Mouse (Mus musculus): ENCODE results near the gene Sema4g.

The Sema4g gene

GRCm38 (mm10) chr19:45007021-45007420, 18.1 kb downstream of the Sema4g start:
- Histone ChIP-seq H3K27me3 (ENCODE audit: insufficient read depth, low read length) (no peaks in the 10 kb centered on the region), H3K9me3 (ENCODE audit: low read length) (no peaks in the 10 kb centered on the region)

GRCm38 (mm10) chr19:45007425-45008191, 18.7 kb downstream of the Sema4g start:
- Histone ChIP-seq H3K4me3 (replicated peaks; ENCODE audit: low read length) (peak overlapping the region; percentile 99), H3K4me1 (replicated peaks; ENCODE audit: low read depth, low read length) (peaks cover 83% of the 10 kb centered on the region), H3K9me3 (ENCODE audit: low read length) (no peaks in the 10 kb centered on the region), H3K36me3 (ENCODE audit: insufficient read depth, low read length) (peaks cover 82% of the 10 kb centered on the region), H3K27me3 (ENCODE audit: insufficient read depth, low read length) (no peaks in the 10 kb centered on the region)
- TF ChIP-seq NANOG (IDR thresholded peaks at IDR 0.05; ENCODE audit: borderline replicate concordance, low read length) (no peak), CTCF (conservative IDR thresholded peaks at IDR 0.05; ENCODE audit: low read length) (no peak), POU5F1 (IDR thresholded peaks at IDR 0.05; ENCODE audit: borderline replicate concordance, low read length) (no peak)

More at GRCm38 (mm10) chr19:45007021-45007420, 18.1 kb downstream of the Sema4g start:
- Histone ChIP-seq H3K4me1 (replicated peaks; ENCODE audit: low read depth, low read length) (peaks cover 83% of the 10 kb centered on the region), H3K36me3 (ENCODE audit: insufficient read depth, low read length) (peaks cover 82% of the 10 kb centered on the region), H3K4me3 (replicated peaks; ENCODE audit: low read length) (peak overlapping the region; percentile 99)
- TF ChIP-seq NANOG (IDR thresholded peaks at IDR 0.05; ENCODE audit: borderline replicate concordance, low read length) = no peak
- no peak for TF ChIP-seq CTCF (conservative IDR thresholded peaks at IDR 0.05; ENCODE audit: low read length)
- TF ChIP-seq POU5F1 (IDR thresholded peaks at IDR 0.05; ENCODE audit: borderline replicate concordance, low read length) = no peak

- Histone ChIP-seq H3K4me1 (replicated peaks; ENCODE audit: low read depth, low read length) (peaks cover 82% of the 10 kb centered on the region), H3K4me3 (replicated peaks; ENCODE audit: low read length) (no peak overlapping the region), H3K27me3 (ENCODE audit: insufficient read depth, low read length) (no peaks in the 10 kb centered on the region), H3K36me3 (ENCODE audit: insufficient read depth, low read length) (peaks cover 65% of the 10 kb centered on the region), H3K9me3 (ENCODE audit: low read length) (no peaks in the 10 kb centered on the region)
- no peak for TF ChIP-seq CTCF (conservative IDR thresholded peaks at IDR 0.05; ENCODE audit: low read length)
- TF ChIP-seq NANOG (IDR thresholded peaks at IDR 0.05; ENCODE audit: borderline replicate concordance, low read length) = no peak
- no peak for TF ChIP-seq POU5F1 (IDR thresholded peaks at IDR 0.05; ENCODE audit: borderline replicate concordance, low read length)
Measured at GRCm38 (mm10) chr19:45010646-45011045, 21.7 kb downstream of the Sema4g start.

GRCm38 (mm10) chr19:45012219-45012618, 23.3 kb downstream of the Sema4g start:
- Histone ChIP-seq H3K4me3 (replicated peaks; ENCODE audit: low read length) (no peak overlapping the region), H3K36me3 (ENCODE audit: insufficient read depth, low read length) (peaks cover 62% of the 10 kb centered on the region), H3K4me1 (replicated peaks; ENCODE audit: low read depth, low read length) (peaks cover 90% of the 10 kb centered on the region), H3K27me3 (ENCODE audit: insufficient read depth, low read length) (no peaks in the 10 kb centered on the region; the same call in 1 of the 2 replicates), H3K9me3 (ENCODE audit: low read length) (no peaks in the 10 kb centered on the region)
- TF ChIP-seq POU5F1 (IDR thresholded peaks at IDR 0.05; ENCODE audit: borderline replicate concordance, low read length) (no peak), NANOG (IDR thresholded peaks at IDR 0.05; ENCODE audit: borderline replicate concordance, low read length) (no peak), CTCF (conservative IDR thresholded peaks at IDR 0.05; ENCODE audit: low read length) (no peak)

- Histone ChIP-seq H3K4me1 (replicated peaks; ENCODE audit: low read depth, low read length) (peaks cover 85% of the 10 kb centered on the region), H3K4me3 (replicated peaks; ENCODE audit: low read length) (no peak overlapping the region), H3K27me3 (ENCODE audit: insufficient read depth, low read length) (no peaks in the 10 kb centered on the region; the same call in 1 of the 2 replicates), H3K36me3 (ENCODE audit: insufficient read depth, low read length) (peaks cover 58% of the 10 kb centered on the region), H3K9me3 (ENCODE audit: low read length) (no peaks in the 10 kb centered on the region)
- TF ChIP-seq NANOG (IDR thresholded peaks at IDR 0.05; ENCODE audit: borderline replicate concordance, low read length) = no peak
- peak; percentile 45 for TF ChIP-seq CTCF (conservative IDR thresholded peaks at IDR 0.05; ENCODE audit: low read length)
Measured at GRCm38 (mm10) chr19:45012636-45013035, 23.7 kb downstream of the Sema4g start.

GRCm38 (mm10) chr19:45013581-45014225, 24.8 kb downstream of the Sema4g start:
- Histone ChIP-seq H3K36me3 (ENCODE audit: insufficient read depth, low read length) (peaks cover 48% of the 10 kb centered on the region), H3K9me3 (ENCODE audit: low read length) (no peaks in the 10 kb centered on the region), H3K27me3 (ENCODE audit: insufficient read depth, low read length) (peaks cover 5% of the 10 kb centered on the region), H3K4me1 (replicated peaks; ENCODE audit: low read depth, low read length) (peaks cover 80% of the 10 kb centered on the region), H3K4me3 (replicated peaks; ENCODE audit: low read length) (peak overlapping the region; percentile 80)
- TF ChIP-seq POU5F1 (IDR thresholded peaks at IDR 0.05; ENCODE audit: borderline replicate concordance, low read length) = no peak
- no peak for TF ChIP-seq CTCF (conservative IDR thresholded peaks at IDR 0.05; ENCODE audit: low read length)
- TF ChIP-seq NANOG (IDR thresholded peaks at IDR 0.05; ENCODE audit: borderline replicate concordance, low read length) = no peak

- Histone ChIP-seq H3K9me3 (ENCODE audit: low read length) (no peaks in the 10 kb centered on the region), H3K4me3 (replicated peaks; ENCODE audit: low read length) (peak within 1 kb of the TSS; percentile 80), H3K4me1 (replicated peaks; ENCODE audit: low read depth, low read length) (peaks cover 80% of the 10 kb centered on the region), H3K36me3 (ENCODE audit: insufficient read depth, low read length) (peaks cover 41% of the 10 kb centered on the region), H3K27me3 (ENCODE audit: insufficient read depth, low read length) (peaks cover 10% of the 10 kb centered on the region)
- no peak for TF ChIP-seq POU5F1 (IDR thresholded peaks at IDR 0.05; ENCODE audit: borderline replicate concordance, low read length)
- TF ChIP-seq CTCF (conservative IDR thresholded peaks at IDR 0.05; ENCODE audit: low read length) = no peak
- no peak for TF ChIP-seq NANOG (IDR thresholded peaks at IDR 0.05; ENCODE audit: borderline replicate concordance, low read length)
Measured at GRCm38 (mm10) chr19:45014335-45014971, 25.6 kb downstream of the Sema4g start, which contains the start of gene Lzts2. Gene Lzts2, plus strand, starts transcription at chr19:45014414.

GRCm38 (mm10) chr19:45014981-45015402, 26.1 kb downstream of the Sema4g start:
- H3K27me3 ChIP-seq (ENCODE audit: insufficient read depth, low read length) = peaks cover 10% of the 10 kb centered on the region
- H3K4me1 ChIP-seq (replicated peaks; ENCODE audit: low read depth, low read length) = peaks cover 81% of the 10 kb centered on the region
- TF ChIP-seq POU5F1 (IDR thresholded peaks at IDR 0.05; ENCODE audit: borderline replicate concordance, low read length) = no peak
- no peak for TF ChIP-seq CTCF (conservative IDR thresholded peaks at IDR 0.05; ENCODE audit: low read length)
- TF ChIP-seq NANOG (IDR thresholded peaks at IDR 0.05; ENCODE audit: borderline replicate concordance, low read length) = no peak
- no peaks in the 10 kb centered on the region for H3K9me3 ChIP-seq (ENCODE audit: low read length)
- peak overlapping the region; percentile 80 for H3K4me3 ChIP-seq (replicated peaks; ENCODE audit: low read length)
- H3K36me3 ChIP-seq (ENCODE audit: insufficient read depth, low read length) = peaks cover 36% of the 10 kb centered on the region
